Mouse (Mus musculus) layer of hippocampus, adult 18-20 months (tissue): Measurements from ENCODE around the gene C130050O18Rik. TPM values are rescaled to one million over a fixed set of nuclear protein-coding genes. Genes with fewer than 3 reads are reported as not detected.

Experiments
- DNase-seq, 2 experiments: peaks; one replicate each; pipeline ENCODE4 v3.0.0; 2022; ENCODE audit warnings: low spot score in 2 of 2
- long read RNA-seq: library from polyadenylated mRNA; stranded (forward); transcript quantifications from one replicate; pipeline ENCODE4 v2.0.0, GENCODE M21; 2021
- total RNA-seq, 2 experiments: library from RNA; stranded (reverse); gene quantifications; 2 replicates each; pipeline ENCODE4 v1.2.3; 2021

The C130050O18Rik gene
- under 1 TPM in 1 of 2 experiments, not detected in 1; 0.33 TPM for total RNA-seq
- long read RNA-seq = 0 reads

- DNase-seq = no peak
Observed at GRCm38 (mm10) chr5:139404801-139405401, at the start of gene C130050O18Rik. TSS of gene C130050O18Rik (plus strand) at chr5:139405280.

- no peak for DNase-seq
Observed at GRCm38 (mm10) chr5:139358653-139359052, 46.4 kb upstream of the C130050O18Rik start.

GRCm38 (mm10) chr5:139359244-139359643 is 45.8 kb upstream of the C130050O18Rik start:
- no peak for DNase-seq

- no peak for DNase-seq
Observed at GRCm38 (mm10) chr5:139363858-139364257, 41.2 kb upstream of the C130050O18Rik start.

- DNase-seq = peak; percentile 76 to 95
Observed at GRCm38 (mm10) chr5:139364260-139364910, 40.7 kb upstream of the C130050O18Rik start.

- no peak for DNase-seq
Observed at GRCm38 (mm10) chr5:139364911-139365571, 40.0 kb upstream of the C130050O18Rik start.

GRCm38 (mm10) chr5:139365827-139366226 is 39.3 kb upstream of the C130050O18Rik start:
- no peak for DNase-seq

- no peak for DNase-seq
Observed at GRCm38 (mm10) chr5:139366484-139366883, 38.6 kb upstream of the C130050O18Rik start.

GRCm38 (mm10) chr5:139367884-139368458 is 37.1 kb upstream of the C130050O18Rik start:
- no peak for DNase-seq

GRCm38 (mm10) chr5:139368638-139369320 is 36.3 kb upstream of the C130050O18Rik start:
- DNase-seq = no peak

- no peak for DNase-seq
Observed at GRCm38 (mm10) chr5:139370336-139370735, 34.7 kb upstream of the C130050O18Rik start.

- DNase-seq = no peak
Observed at GRCm38 (mm10) chr5:139371118-139371517, 34.0 kb upstream of the C130050O18Rik start.

- DNase-seq = peak; percentile 70 to 88
Observed at GRCm38 (mm10) chr5:139371631-139372401, 33.3 kb upstream of the C130050O18Rik start.

GRCm38 (mm10) chr5:139373126-139373525 is 32.0 kb upstream of the C130050O18Rik start:
- no peak for DNase-seq

- no peak for DNase-seq
Observed at GRCm38 (mm10) chr5:139373889-139374444, 31.1 kb upstream of the C130050O18Rik start.

- no peak for DNase-seq
Observed at GRCm38 (mm10) chr5:139374841-139375240, 30.2 kb upstream of the C130050O18Rik start.

GRCm38 (mm10) chr5:139377468-139378270 is 27.4 kb upstream of the C130050O18Rik start, which contains the start of gene Gpr146:
TSS of gene Gpr146 (plus strand) at chr5:139377697.
- no peak for DNase-seq

GRCm38 (mm10) chr5:139378271-139378556 is 26.9 kb upstream of the C130050O18Rik start:
- no peak for DNase-seq

- DNase-seq = no peak
Observed at GRCm38 (mm10) chr5:139378986-139379629, 26.0 kb upstream of the C130050O18Rik start.
